Mouse (Mus musculus) A20 (cell line): ENCODE measurements at regions not wholly inside any gene's neighbourhood (a gene's known extent, or its start where the extent isn't known, plus 50 kb on each side); places are given as distances from the start of the nearest gene placed in this dataset.
A peak's percentile ranks its signal among the peaks of the same experiment; 100 is the strongest.

Experiments used
- DNase-seq: peaks from one replicate; pipeline ENCODE4 v3.0.0-alpha.2; 2011; ENCODE audit warnings: low read depth, low spot score

DNA sequence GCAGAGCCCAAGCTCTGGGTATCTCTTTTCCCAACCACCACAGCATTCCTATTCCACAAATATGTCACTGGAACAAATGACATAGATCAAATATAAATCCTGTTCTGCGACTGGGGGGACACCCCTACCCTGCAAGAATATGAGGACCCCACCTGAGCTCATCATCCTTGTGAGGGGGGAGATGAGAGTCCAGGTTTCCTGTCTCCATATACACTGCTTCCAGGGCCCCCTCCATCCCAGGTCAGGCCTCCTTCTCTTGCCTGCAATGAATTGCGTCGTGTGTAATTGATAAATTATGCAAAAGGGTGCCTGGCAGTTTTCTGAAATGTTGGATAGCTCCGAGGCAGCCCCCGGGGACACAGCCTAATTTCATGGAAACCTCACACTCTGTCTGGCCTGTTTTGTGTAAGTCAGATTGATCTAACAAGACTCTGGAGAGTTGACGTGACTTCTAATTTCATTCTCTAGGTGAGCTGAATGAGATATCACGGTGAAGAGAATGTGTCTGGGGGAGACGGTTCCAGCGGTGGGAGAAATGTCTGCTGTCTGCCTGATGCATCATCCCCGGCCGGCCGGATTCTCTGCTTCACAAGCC is 110.3 kb upstream of the Tle3 start:
- no peak for DNase-seq

DNA sequence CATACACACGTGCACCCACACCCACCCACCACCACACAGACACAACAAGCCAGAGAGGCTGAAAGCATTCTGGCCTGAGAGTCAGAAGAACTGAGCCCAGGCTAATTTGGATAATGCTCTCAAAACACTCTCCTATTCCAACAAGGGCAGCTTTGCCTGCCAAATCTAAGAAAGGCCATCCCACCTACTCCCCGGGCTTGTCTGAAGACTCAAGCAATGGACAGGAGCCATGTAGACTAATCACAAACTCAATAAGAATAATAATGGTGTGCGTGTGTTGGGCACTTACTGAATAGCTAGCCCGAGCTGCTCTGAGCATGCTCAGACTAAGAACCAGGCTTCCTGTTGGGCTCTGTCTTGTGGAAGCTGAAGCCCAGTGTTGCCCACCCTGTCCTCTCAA is 108.8 kb upstream of the Tle3 start:
- DNase-seq, result no peak

- no peak for DNase-seq
Observed at GRCm38 (mm10) chr9:61265466-61265865, 106.7 kb upstream of the Tle3 start.

GRCm38 (mm10) chr9:61266992-61267391 is 105.2 kb upstream of the Tle3 start:
- no peak for DNase-seq

DNA sequence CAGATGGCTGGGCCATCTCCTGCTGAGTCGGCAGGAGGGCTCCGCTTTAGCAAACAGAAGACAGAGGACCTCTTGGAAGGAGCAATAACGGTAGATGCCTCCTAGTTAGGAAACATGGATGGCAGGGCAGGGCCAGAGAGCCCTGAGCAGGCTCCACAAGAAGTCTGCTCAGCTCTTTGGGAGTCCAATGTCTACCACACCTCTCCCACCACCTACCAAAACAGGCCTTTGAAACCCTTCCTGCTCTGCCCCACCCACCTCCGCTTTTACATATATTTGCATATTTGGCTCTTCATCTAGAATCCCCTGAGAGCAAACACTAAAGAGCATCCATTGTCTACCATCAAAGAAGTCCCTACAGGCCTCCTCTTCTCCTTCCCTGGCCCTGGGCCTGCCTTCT is 104.6 kb upstream of the Tle3 start:
- no peak for DNase-seq

DNA sequence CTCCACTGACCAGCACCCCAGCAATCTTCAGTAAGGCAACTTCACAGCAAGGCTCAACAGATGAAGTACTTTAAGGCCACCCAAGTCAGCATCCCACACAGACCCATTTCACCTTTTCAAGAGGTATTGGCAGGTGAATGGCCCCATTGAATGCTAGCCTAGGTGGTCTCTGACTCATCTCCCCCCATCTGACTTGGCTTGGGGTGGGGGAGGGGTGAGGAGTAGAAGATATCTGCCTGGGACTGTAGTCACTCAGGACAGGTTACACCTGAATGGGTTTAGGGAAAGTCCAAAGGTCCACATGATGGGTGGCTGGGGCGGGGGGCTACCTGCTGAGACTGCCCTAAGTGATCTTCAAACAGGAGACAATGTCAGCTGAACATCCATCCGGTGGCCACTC is 104.0 kb upstream of the Tle3 start:
- no peak for DNase-seq

DNA sequence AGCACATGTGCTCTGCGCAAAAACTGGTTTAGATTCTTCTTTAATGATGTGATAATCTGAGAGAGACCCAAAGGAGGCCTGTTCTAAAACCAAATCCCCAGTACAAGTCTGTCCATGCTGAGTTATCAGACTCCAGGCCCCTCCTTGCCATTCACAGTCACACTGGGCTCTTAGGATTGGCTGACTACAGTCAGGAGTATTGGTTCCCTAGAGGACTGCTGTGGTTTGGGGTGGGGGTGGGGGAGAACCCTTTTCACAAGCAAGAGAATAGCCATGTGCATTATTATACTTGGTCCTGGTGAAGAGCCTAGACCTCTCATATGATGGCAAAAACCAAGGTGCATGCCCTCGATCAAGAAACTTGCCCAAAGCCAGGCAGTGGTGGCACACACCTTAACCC is 103.5 kb upstream of the Tle3 start:
- no peak for DNase-seq

GRCm38 (mm10) chr9:61269151-61269870 is 102.9 kb upstream of the Tle3 start:
- DNase-seq, result no peak

- no peak for DNase-seq
Observed at GRCm38 (mm10) chr9:61271243-61271642, 100.9 kb upstream of the Tle3 start.

DNA sequence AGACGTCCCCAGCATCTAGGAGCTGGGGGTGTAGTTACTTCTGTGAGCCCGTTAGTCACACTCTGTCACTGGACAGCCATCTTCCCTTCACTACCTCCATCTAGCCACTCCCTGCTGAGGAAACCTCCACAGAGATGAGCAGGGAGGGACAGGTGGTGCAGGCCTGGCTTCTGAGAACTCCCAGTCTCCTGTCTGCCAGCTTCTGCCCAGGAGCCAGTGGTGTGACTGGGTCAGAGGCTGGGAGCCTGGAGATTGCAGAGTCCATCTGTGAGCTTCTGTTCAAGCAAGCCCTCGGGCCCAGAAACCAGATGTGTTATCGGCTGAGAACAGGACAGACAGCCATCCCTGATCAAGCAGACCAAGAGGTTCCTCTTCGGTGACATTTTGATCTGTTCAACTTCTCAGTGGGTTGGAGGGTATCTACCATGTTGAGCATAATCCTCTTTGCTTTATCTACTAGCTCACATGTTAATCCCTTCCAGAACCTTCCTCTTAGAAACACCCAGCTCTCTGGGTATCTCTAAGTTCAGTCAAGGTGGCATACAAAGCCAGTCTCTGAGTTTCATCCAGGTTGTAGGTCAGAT is 100.3 kb upstream of the Tle3 start:
- no peak for DNase-seq

GRCm38 (mm10) chr9:61274020-61274419 is 98.1 kb upstream of the Tle3 start:
- no peak for DNase-seq

DNA sequence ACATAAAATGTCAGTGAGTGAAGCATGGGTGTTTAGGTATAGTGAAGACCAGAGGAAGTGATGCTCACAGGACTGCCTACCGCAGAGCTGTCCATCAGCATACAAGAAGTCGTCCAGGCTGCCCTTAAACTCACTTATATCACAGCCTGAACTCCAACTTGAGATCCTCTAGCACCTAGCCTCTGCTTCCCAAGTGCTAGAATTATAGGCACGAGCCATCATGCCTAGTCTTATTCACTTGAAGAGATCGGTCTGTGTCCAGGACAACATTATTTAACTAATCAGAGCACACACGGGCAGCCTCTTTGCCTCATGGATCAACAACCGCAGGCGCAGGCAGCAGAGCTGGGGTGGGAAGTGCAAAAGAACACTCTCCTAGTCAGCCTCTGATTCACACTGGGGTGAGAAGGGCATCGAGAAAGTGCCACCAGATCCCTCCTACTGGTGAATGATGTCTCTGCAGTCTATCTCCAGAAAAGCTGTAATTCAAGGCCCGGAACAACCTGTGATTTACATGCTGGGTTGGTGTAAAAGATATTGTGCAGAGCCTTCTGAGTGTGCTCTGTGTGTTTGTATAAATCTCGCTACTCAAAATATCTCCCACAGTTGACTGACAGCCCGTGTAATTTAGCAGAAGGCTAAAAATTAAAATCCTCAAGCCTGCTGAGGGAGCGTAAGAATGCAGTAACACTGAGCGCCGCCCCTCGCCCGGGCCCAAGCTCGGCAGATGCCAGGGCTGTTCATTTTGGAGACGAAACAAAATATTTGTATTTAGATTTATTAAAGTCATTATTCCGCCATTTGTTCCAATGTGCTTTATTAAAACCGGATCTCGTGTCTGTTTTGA is 94.6 kb upstream of the Tle3 start:
- DNase-seq, result peak; percentile 86

GRCm38 (mm10) chr9:61278216-61278758 is 93.9 kb upstream of the Tle3 start:
- no peak for DNase-seq

DNA sequence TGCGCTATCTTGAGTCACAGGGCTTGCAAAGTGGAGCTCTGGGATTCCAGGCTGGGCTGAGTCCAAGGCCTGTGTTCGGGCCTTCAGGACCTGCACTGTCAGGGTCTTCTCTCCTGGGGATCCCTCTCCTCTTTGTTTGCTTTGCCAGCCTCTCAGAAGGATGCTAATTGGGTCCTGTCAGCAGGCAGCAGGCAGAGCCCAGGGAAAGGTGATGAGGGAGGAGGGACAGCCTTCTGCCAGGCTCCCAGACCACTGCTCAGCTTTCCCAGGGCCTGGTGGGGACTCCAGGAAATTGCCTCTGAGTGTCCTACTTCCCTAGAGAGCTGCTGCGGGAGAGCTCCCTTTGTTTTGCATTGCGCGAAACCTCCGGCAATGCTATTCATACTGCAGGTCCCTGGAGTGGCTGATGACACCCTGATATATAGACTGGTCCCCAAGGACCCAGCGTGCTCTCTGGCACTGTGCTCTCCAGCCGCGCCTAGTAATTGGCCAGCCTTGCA is 93.1 kb upstream of the Tle3 start:
- no peak for DNase-seq

- DNase-seq, result no peak
Observed at GRCm38 (mm10) chr9:61280856-61281582, 91.1 kb upstream of the Tle3 start.

GRCm38 (mm10) chr9:61283311-61283710 is 88.9 kb upstream of the Tle3 start:
- no peak for DNase-seq

DNA sequence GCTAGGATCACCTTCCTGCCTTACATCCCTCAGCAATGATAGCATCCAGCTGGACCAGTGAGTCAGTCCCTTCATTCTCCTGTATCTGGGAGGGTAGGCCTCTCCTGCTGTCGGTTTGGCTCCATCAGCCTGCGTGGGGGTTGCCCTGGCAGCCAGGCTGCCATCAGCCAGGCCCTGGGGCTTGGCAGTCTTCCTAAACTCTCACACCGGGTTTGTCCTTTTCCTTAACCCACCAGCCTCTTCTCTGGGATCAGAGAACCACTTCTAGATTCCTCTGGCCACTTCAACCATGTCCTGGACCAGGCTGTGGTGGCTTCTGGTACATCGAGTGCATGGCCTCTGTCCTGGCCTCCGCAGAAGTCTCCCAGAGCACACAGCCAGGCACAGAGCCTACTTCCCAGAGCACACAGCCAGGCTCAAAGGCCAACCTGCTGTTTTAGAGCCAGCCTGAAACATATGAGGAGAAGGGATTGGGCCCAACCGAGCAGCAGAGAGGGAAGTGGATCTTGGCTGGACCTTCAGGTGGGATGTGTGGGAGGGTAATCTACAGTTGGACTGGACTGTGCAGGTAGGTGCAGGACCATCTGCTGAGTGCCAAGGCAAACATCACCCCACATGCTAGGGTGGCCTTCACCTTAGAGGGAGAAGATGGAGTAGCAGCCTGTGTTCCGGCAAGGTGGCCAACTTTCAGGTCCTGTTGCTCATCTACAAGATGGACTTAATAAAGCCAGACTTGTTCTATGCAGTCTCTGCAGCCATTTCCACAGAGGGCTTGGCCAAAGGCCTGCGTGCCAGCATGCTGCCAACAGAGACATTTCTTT is 87.8 kb upstream of the Tle3 start:
- DNase-seq, result no peak

GRCm38 (mm10) chr9:61286561-61286960 is 85.6 kb upstream of the Tle3 start:
- DNase-seq, result no peak

- DNase-seq, result no peak
Observed at GRCm38 (mm10) chr9:61289117-61289516, 83.0 kb upstream of the Tle3 start.

DNA sequence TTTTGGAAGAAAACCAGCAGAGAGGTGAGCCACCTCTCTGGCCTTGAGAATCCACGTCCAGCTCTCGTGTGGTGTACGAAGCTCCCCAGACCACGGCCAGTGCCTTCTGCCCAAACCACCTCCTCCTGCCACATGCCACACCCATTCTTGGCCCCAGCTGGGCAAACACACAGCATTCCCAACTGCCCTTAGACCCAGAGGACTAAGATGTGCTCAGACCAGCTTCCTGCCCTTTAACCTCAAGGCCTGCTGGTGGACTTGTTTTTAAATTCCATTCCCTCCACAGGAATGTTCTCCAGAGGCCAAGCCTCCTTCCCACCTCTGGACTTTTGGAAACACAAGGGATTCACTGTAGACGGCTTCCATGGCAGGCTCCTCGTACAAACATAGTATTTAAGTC is 82.5 kb upstream of the Tle3 start:
- DNase-seq, result no peak
